Mouse (Mus musculus) forebrain, postnatal 0 days (tissue): ENCODE results near the gene Pcbp2. TPM values are rescaled to one million over a fixed set of nuclear protein-coding genes. Genes with fewer than 3 reads are reported as not detected.

ENCODE experiments used
- ATAC-seq: fragments of 200-750 bp; cut with Nextera tagmentation; 2 replicates; pipeline ENCODE4 v1.8.0; 2017; ENCODE audit warnings: mild to moderate bottlenecking, moderate library complexity
- DNase-seq: peaks from one replicate; pipeline ENCODE4 v3.0.0-alpha.2; 2015
- H3K27ac ChIP-seq: fragments of 300-500 bp; sonication (generic); 2 replicates; pipeline ENCODE4 v1.5.1; 2014; ENCODE audit warnings: low read depth, mild to moderate bottlenecking, antibody characterized with exemption, low read length, moderate library complexity, mixed read lengths
- H3K27me3 ChIP-seq: fragments of 300-500 bp; sonication (generic); 2 replicates; pipeline ENCODE4 v1.6.1; 2014; ENCODE audit warnings: mild to moderate bottlenecking, low read length, mixed read lengths; ENCODE audit not compliant: insufficient read depth
- H3K36me3 ChIP-seq: fragments of 300-500 bp; sonication (generic); 2 replicates; pipeline ENCODE4 v1.6.1; 2014; ENCODE audit warnings: mild to moderate bottlenecking, moderate library complexity; ENCODE audit not compliant: insufficient read depth
- H3K4me1 ChIP-seq: fragments of 300-500 bp; sonication (generic); 2 replicates; pipeline ENCODE4 v1.6.1; 2014; ENCODE audit warnings: antibody characterized with exemption; ENCODE audit not compliant: insufficient read depth
- H3K4me2 ChIP-seq: fragments of 300-500 bp; sonication (generic); 2 replicates; pipeline ENCODE4 v1.6.1; 2014; ENCODE audit warnings: low read depth, mild to moderate bottlenecking, moderate library complexity
- H3K4me3 ChIP-seq: fragments of 300-500 bp; sonication (generic); 2 replicates; pipeline ENCODE4 v1.5.1; 2014; ENCODE audit warnings: low read depth, low read length, mixed read lengths
- H3K9ac ChIP-seq: fragments of 300-500 bp; sonication (generic); 2 replicates; pipeline ENCODE4 v1.6.1; 2014; ENCODE audit warnings: mild to moderate bottlenecking
- H3K9me3 ChIP-seq: fragments of 300-500 bp; sonication (generic); 2 replicates; pipeline ENCODE4 v1.6.1; 2016; ENCODE audit warnings: low read length
- CTCF ChIP-seq: sonication (generic); IDR thresholded peaks from 2 replicates; pipeline ENCODE4 v1.5.1; 2016; ENCODE audit warnings: antibody characterized with exemption, control low read depth, low read depth
- WGBS: fragments of 180-500 bp; shearing (Covaris S2); extraction: QIAGEN DNeasy Blood & Tissue Kit; methylation state at CpG from one replicate; pipeline ENCODE4 v1.1.7; 2014; 5-methylcytosine and 5-hydroxymethylcytosine counted together
- polyA plus RNA-seq: library from polyadenylated mRNA; unstranded; fragments of >200 nt; fragmentation: Nextera tagmentation; extraction: Ambion mirVana; gene quantifications from 2 replicates; pipeline ENCODE4 v1.2.1, GENCODE M21; 2015
- total RNA-seq: library from RNA; depleted of rRNA; stranded (reverse); fragments of >200 nt; gene quantifications from 2 replicates; pipeline ENCODE4 v1.2.3, GENCODE M21; 2014

Pcbp2 gene
- total and polyA plus RNA-seq, 2 experiments from 2014 or later, result 102 to 154 TPM

- Histone ChIP-seq H3K27ac (no peak overlapping the region), H3K9ac (no peak overlapping the region), H3K4me2 (no peak overlapping the region), H3K27me3 (no peaks in the 10 kb centered on the region), H3K36me3 (peaks cover 44% of the 10 kb centered on the region), H3K4me1 (peaks cover 6% of the 10 kb centered on the region; the same call in 1 of the 2 replicates), H3K4me3 (no peak overlapping the region), H3K9me3 (no peaks in the 10 kb centered on the region)
- 91% methylated on average over 2 of the region's 2 CpGs for WGBS
- TF ChIP-seq CTCF, result no peak
- DNase-seq (no peak), ATAC-seq (no peak)
Measured at GRCm38 (mm10) chr15:102474520-102474919, 4.2 kb downstream of the Pcbp2 start.

GRCm38 (mm10) chr15:102483136-102483535 lies 12.8 kb downstream of the Pcbp2 start:
- Histone ChIP-seq H3K27ac (no peak overlapping the region), H3K4me1 (no peaks in the 10 kb centered on the region), H3K9ac (no peak overlapping the region), H3K9me3 (no peaks in the 10 kb centered on the region), H3K4me2 (no peak overlapping the region), H3K4me3 (no peak overlapping the region), H3K27me3 (no peaks in the 10 kb centered on the region), H3K36me3 (peaks cover 65% of the 10 kb centered on the region)
- TF ChIP-seq CTCF, result no peak
- WGBS, result 93% methylated on average over 3 of the region's 3 CpGs
- ATAC-seq (no peak), DNase-seq (no peak)

DNA sequence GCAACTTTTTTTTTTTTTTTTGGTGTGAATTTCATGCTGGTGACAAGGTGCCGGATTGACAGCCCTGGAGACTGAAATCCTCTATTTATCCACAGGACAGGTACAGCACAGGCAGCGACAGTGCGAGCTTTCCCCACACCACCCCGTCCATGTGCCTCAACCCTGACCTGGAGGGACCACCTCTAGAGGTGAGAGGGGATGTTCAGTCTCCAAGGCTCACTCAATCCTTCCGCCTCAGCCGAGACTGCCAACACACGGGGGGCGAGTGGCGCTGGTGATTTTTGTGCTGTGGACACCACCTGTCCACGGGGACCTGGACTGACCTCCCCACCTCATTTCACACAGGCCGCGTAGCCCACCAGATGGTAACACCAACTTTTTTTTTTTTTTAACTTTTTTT lies 15.5 kb downstream of the Pcbp2 start:
- no peak for TF ChIP-seq CTCF
- Histone ChIP-seq H3K36me3 (peaks cover 71% of the 10 kb centered on the region), H3K27ac (no peak overlapping the region), H3K4me3 (no peak overlapping the region), H3K27me3 (no peaks in the 10 kb centered on the region), H3K4me2 (no peak overlapping the region), H3K4me1 (no peaks in the 10 kb centered on the region), H3K9ac (no peak overlapping the region), H3K9me3 (no peaks in the 10 kb centered on the region)
- WGBS, result 92% methylated on average over 12 of the region's 12 CpGs
- no peak for ATAC-seq
- DNase-seq, result no peak

GRCm38 (mm10) chr15:102487664-102488063 lies 17.3 kb downstream of the Pcbp2 start:
- peaks cover 72% of the 10 kb centered on the region for H3K36me3 ChIP-seq
- no peak overlapping the region for H3K4me2 ChIP-seq
- H3K4me1 ChIP-seq, result no peaks in the 10 kb centered on the region
- no peak overlapping the region for H3K27ac ChIP-seq
- H3K27me3 ChIP-seq, result no peaks in the 10 kb centered on the region
- ATAC-seq (no peak), DNase-seq (no peak)
- no peak overlapping the region for H3K4me3 ChIP-seq
- no peak for TF ChIP-seq CTCF
- H3K9ac ChIP-seq, result no peak overlapping the region
- WGBS, result 86% methylated on average over 1 of the region's 1 CpGs
- no peaks in the 10 kb centered on the region for H3K9me3 ChIP-seq

DNA sequence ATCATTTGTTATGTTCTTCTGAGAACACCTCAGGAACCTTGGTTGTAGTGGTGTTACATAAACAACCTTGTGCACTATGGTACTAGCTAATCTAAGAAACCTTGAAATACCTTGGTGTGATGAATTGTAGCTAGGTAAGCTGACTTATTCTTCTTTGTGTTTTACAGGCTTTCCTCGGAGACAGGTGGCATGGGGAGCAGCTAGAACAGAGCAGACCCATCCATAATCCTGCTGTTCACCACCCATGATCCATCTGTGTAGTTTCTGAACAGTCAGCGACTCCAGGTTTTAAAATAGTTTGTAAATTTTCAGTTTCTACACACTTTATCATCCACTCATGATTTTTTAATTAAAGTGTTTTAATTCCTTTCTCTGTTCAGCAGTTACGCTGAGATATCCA lies 28.0 kb downstream of the Pcbp2 start:
- ATAC-seq, result no peak
- DNase-seq, result no peak
- TF ChIP-seq CTCF, result no peak
- Histone ChIP-seq H3K27ac (no peak overlapping the region), H3K9ac (no peak overlapping the region), H3K4me1 (no peaks in the 10 kb centered on the region), H3K36me3 (peaks cover 79% of the 10 kb centered on the region), H3K4me2 (no peak overlapping the region), H3K9me3 (no peaks in the 10 kb centered on the region), H3K4me3 (no peak overlapping the region), H3K27me3 (no peaks in the 10 kb centered on the region)
- WGBS, result 77% methylated on average over 3 of the region's 3 CpGs

- no peaks in the 10 kb centered on the region for H3K27me3 ChIP-seq
- peaks cover 82% of the 10 kb centered on the region for H3K36me3 ChIP-seq
- no peak overlapping the region for H3K4me3 ChIP-seq
- H3K9me3 ChIP-seq, result no peaks in the 10 kb centered on the region
- no peak for DNase-seq
- H3K27ac ChIP-seq, result no peak overlapping the region
- no peak for TF ChIP-seq CTCF
- H3K9ac ChIP-seq, result no peak overlapping the region
- 69% methylated on average over 3 of the region's 3 CpGs for WGBS
- H3K4me2 ChIP-seq, result no peak overlapping the region
- no peaks in the 10 kb centered on the region for H3K4me1 ChIP-seq
- no peak for ATAC-seq
Measured at GRCm38 (mm10) chr15:102499370-102499769, 29.0 kb downstream of the Pcbp2 start.

DNA sequence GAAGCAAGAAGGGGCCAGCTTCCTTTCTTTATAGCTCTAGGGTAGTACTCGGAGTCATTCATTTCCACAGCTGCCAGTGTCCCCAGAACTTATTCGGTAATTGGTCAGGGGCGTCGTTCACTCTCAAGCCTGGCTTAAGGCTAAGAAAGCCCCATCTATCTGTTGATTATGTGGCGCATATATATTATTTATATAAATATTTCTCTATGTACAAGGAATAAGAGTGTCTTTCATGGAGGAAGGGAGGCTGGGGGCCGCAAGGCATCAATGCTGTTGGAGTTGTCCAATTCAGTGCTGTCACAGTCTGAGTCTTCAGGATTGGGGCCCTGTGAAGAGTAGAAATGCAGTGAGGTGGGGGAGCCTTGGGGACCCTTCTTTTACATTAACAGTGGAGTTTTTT lies 29.5 kb downstream of the Pcbp2 start:
- no peak for ATAC-seq
- H3K27ac ChIP-seq, result no peak overlapping the region
- H3K36me3 ChIP-seq, result peaks cover 84% of the 10 kb centered on the region
- no peak for DNase-seq
- H3K9ac ChIP-seq, result no peak overlapping the region
- no peaks in the 10 kb centered on the region for H3K9me3 ChIP-seq
- H3K4me1 ChIP-seq, result no peaks in the 10 kb centered on the region
- TF ChIP-seq CTCF, result no peak
- H3K27me3 ChIP-seq, result no peaks in the 10 kb centered on the region
- no peak overlapping the region for H3K4me2 ChIP-seq
- no peak overlapping the region for H3K4me3 ChIP-seq
- WGBS, result 91% methylated on average over 6 of the region's 6 CpGs

GRCm38 (mm10) chr15:102500479-102500878 lies 30.1 kb downstream of the Pcbp2 start:
- Histone ChIP-seq H3K27me3 (no peaks in the 10 kb centered on the region), H3K27ac (no peak overlapping the region), H3K9ac (no peak overlapping the region), H3K4me2 (no peak overlapping the region), H3K36me3 (peaks cover 84% of the 10 kb centered on the region), H3K4me1 (no peaks in the 10 kb centered on the region), H3K4me3 (no peak overlapping the region), H3K9me3 (no peaks in the 10 kb centered on the region)
- WGBS, result 90% methylated on average over 5 of the region's 5 CpGs
- ATAC-seq (no peak), DNase-seq (no peak)
- no peak for TF ChIP-seq CTCF
